Mouse (Mus musculus) lung, postnatal 25 days (tissue): ENCODE measurements around the gene Gm853.
"Not testable (repeated sequence)": the region's sequence is repeated elsewhere in the genome, so short reads cannot be mapped to it uniquely, and the experiment has no call there.

ENCODE experiments used
- DNase-seq: peaks from one replicate; pipeline ENCODE4 v3.0.0; 2022; ENCODE audit warnings: low spot score

Gm853 gene

GRCm38 (mm10) chr4:130222179-130222578 lies at the start of gene Gm853:
Gm853 (minus strand) TSS chr4:130222401.
- no peak for DNase-seq

GRCm38 (mm10) chr4:130270611-130271347 lies 48.6 kb upstream of the Gm853 start:
- no peak for DNase-seq

GRCm38 (mm10) chr4:130270089-130270488 lies 47.9 kb upstream of the Gm853 start:
- no peak for DNase-seq

GRCm38 (mm10) chr4:130268736-130269135 lies 46.5 kb upstream of the Gm853 start:
- no peak for DNase-seq

GRCm38 (mm10) chr4:130267069-130267468 lies 44.9 kb upstream of the Gm853 start:
- peak; percentile 26 for DNase-seq

GRCm38 (mm10) chr4:130266601-130267000 lies 44.4 kb upstream of the Gm853 start:
- peak; percentile 5 for DNase-seq

- peak; percentile 40 for DNase-seq
Measured at GRCm38 (mm10) chr4:130264698-130265349, 42.6 kb upstream of the Gm853 start.

GRCm38 (mm10) chr4:130264131-130264530 lies 41.9 kb upstream of the Gm853 start:
- no peak for DNase-seq

- no peak for DNase-seq
Measured at GRCm38 (mm10) chr4:130260406-130260805, 38.2 kb upstream of the Gm853 start.

GRCm38 (mm10) chr4:130252441-130253157 lies 30.4 kb upstream of the Gm853 start:
- no peak for DNase-seq

GRCm38 (mm10) chr4:130251763-130252162 lies 29.6 kb upstream of the Gm853 start:
- DNase-seq, result no peak

GRCm38 (mm10) chr4:130251172-130251705 lies 29.0 kb upstream of the Gm853 start:
- no peak for DNase-seq

- DNase-seq, result no peak
Measured at GRCm38 (mm10) chr4:130248636-130249035, 26.4 kb upstream of the Gm853 start.

- peak; percentile 64 for DNase-seq
Measured at GRCm38 (mm10) chr4:130246132-130246531, 23.9 kb upstream of the Gm853 start.

- DNase-seq, result no peak
Measured at GRCm38 (mm10) chr4:130244749-130245148, 22.5 kb upstream of the Gm853 start.

GRCm38 (mm10) chr4:130243621-130244020 lies 21.4 kb upstream of the Gm853 start:
- not testable (repeated sequence) for DNase-seq

GRCm38 (mm10) chr4:130242956-130243355 lies 20.8 kb upstream of the Gm853 start:
- DNase-seq, result no peak

GRCm38 (mm10) chr4:130240695-130241094 lies 18.5 kb upstream of the Gm853 start:
- no peak for DNase-seq

- no peak for DNase-seq
Measured at GRCm38 (mm10) chr4:130237607-130238006, 15.4 kb upstream of the Gm853 start.

GRCm38 (mm10) chr4:130236361-130236760 lies 14.2 kb upstream of the Gm853 start:
- DNase-seq, result no peak

GRCm38 (mm10) chr4:130224071-130224470 lies 1.9 kb upstream of the Gm853 start:
- no peak for DNase-seq

GRCm38 (mm10) chr4:130220176-130220575 lies 2.0 kb downstream of the Gm853 start:
- no peak for DNase-seq

- DNase-seq, result no peak
Measured at GRCm38 (mm10) chr4:130215392-130215791, 6.8 kb downstream of the Gm853 start.
